Mouse (Mus musculus) layer of hippocampus, postnatal 10 days (tissue): ENCODE measurements around the gene Mogs. TPM values are rescaled to one million over a fixed set of nuclear protein-coding genes. Genes with fewer than 3 reads are reported as not detected.
A peak's percentile ranks its signal among the peaks of the same experiment; 100 is the strongest.

Source experiments
- DNase-seq, 2 experiments: peaks; one replicate each; pipeline ENCODE4 v3.0.0; 2021; ENCODE audit warnings: low spot score in 2 of 2
- long read RNA-seq: library from polyadenylated mRNA; stranded (forward); transcript quantifications from one replicate; pipeline ENCODE4 v2.0.0, GENCODE M21; 2023
- total RNA-seq, 2 experiments: library from RNA; stranded (reverse); gene quantifications; 2 replicates each; pipeline ENCODE4 v1.2.3; 2021

Mogs gene
- 10 to 100 TPM; 27.7 to 30.3 TPM for total RNA-seq
- long read RNA-seq, transcript Mogs-201 (4 exons, 2,780 nt), result major isoform, 28 of 46 reads
- long read RNA-seq, partial matches to known transcripts, result 1 of 46 reads
- long read RNA-seq, other reads (novel, unspliced or antisense), result 14 of 46 reads

GRCm38 (mm10) chr6:83115011-83115671 is at the start of gene Mogs:
TSS of gene Mogs (plus strand) at chr6:83115496.
- peak; percentile 91 to 94 for DNase-seq

- DNase-seq, result no peak
Measured at GRCm38 (mm10) chr6:83065995-83066394, 49.3 kb upstream of the Mogs start.

GRCm38 (mm10) chr6:83066441-83066840 is 48.9 kb upstream of the Mogs start:
- DNase-seq, result no peak

- no peak for DNase-seq
Measured at GRCm38 (mm10) chr6:83068221-83068620, 47.1 kb upstream of the Mogs start.

- DNase-seq, result peak in 1 of 2 experiments; percentile 12
Measured at GRCm38 (mm10) chr6:83068706-83069487, 46.4 kb upstream of the Mogs start.

- DNase-seq, result no peak
Measured at GRCm38 (mm10) chr6:83069488-83070246, 45.6 kb upstream of the Mogs start.

GRCm38 (mm10) chr6:83070247-83070310 is 45.2 kb upstream of the Mogs start, which contains the start of gene Tlx2:
TSS of gene Tlx2 (minus strand) at chr6:83070293.
- DNase-seq, result no peak

GRCm38 (mm10) chr6:83070311-83071219 is 44.7 kb upstream of the Mogs start:
- peak; percentile 56 to 65 for DNase-seq

- DNase-seq, result no peak
Measured at GRCm38 (mm10) chr6:83071220-83071619, 44.1 kb upstream of the Mogs start.

GRCm38 (mm10) chr6:83074979-83075378 is 40.3 kb upstream of the Mogs start:
- no peak for DNase-seq

GRCm38 (mm10) chr6:83077630-83078323 is 37.5 kb upstream of the Mogs start, which contains the start of gene Pcgf1:
TSS of gene Pcgf1 (plus strand) at chr6:83077869.
- DNase-seq, result peak in 1 of 2 experiments; percentile 52

- DNase-seq, result peak; percentile 100
Measured at GRCm38 (mm10) chr6:83078324-83078858, 36.9 kb upstream of the Mogs start.

GRCm38 (mm10) chr6:83080210-83080609 is 35.1 kb upstream of the Mogs start:
- no peak for DNase-seq

- no peak for DNase-seq
Measured at GRCm38 (mm10) chr6:83083497-83083896, 31.8 kb upstream of the Mogs start.

- no peak for DNase-seq
Measured at GRCm38 (mm10) chr6:83084477-83084876, 30.8 kb upstream of the Mogs start.

- DNase-seq, result no peak
Measured at GRCm38 (mm10) chr6:83086121-83087035, 28.9 kb upstream of the Mogs start, which contains the start of gene Lbx2. TSS of gene Lbx2 (plus strand) at chr6:83086367.

- no peak for DNase-seq
Measured at GRCm38 (mm10) chr6:83087205-83087925, 27.9 kb upstream of the Mogs start.

- no peak for DNase-seq
Measured at GRCm38 (mm10) chr6:83087926-83088260, 27.4 kb upstream of the Mogs start.
